Mouse (Mus musculus) forebrain, embryonic 10.5 days (tissue): ENCODE measurements around the gene Helb. TPM values are rescaled to one million over a fixed set of nuclear protein-coding genes. Genes with fewer than 3 reads are reported as not detected.

Source experiments
- DNase-seq: peaks from one replicate; pipeline ENCODE4 v3.0.0-alpha.2; 2017; ENCODE audit warnings: low spot score; ENCODE audit errors: extremely low spot score
- H3K27ac ChIP-seq: fragments of 300-500 bp; sonication (generic); 2 replicates; pipeline ENCODE4 v1.5.1; 2016; ENCODE audit warnings: mild to moderate bottlenecking
- H3K27me3 ChIP-seq: fragments of 300-500 bp; sonication (generic); 2 replicates; pipeline ENCODE4 v1.6.1; 2016; ENCODE audit warnings: mild to moderate bottlenecking; ENCODE audit not compliant: poor library complexity, severe bottlenecking
- H3K36me3 ChIP-seq: fragments of 300-500 bp; sonication (generic); replicated peaks from 2 replicates; pipeline ENCODE4 v1.6.1; 2016; ENCODE audit warnings: mild to moderate bottlenecking, moderate library complexity
- H3K4me1 ChIP-seq: fragments of 300-500 bp; sonication (generic); 2 replicates; pipeline ENCODE4 v1.6.1; 2016
- H3K4me3 ChIP-seq: fragments of 300-500 bp; sonication (generic); 2 replicates; pipeline ENCODE4 v1.5.1; 2016; ENCODE audit warnings: mild to moderate bottlenecking, moderate library complexity
- H3K9me3 ChIP-seq: fragments of 300-500 bp; sonication (generic); 2 replicates; pipeline ENCODE4 v1.6.1; 2016; ENCODE audit warnings: mild to moderate bottlenecking, moderate library complexity
- WGBS: fragments of 180-500 bp; shearing (Covaris S2); methylation state at CpG from one replicate; pipeline ENCODE4 v1.1.7; 2016; 5-methylcytosine and 5-hydroxymethylcytosine counted together
- polyA plus RNA-seq: library from polyadenylated mRNA; unstranded; fragments of >200 nt; fragmentation: Nextera tagmentation; extraction: Ambion mirVana; gene quantifications from 2 replicates; pipeline ENCODE4 v1.2.1, GENCODE M21; 2016

The Helb gene
- 5.2 and 5.3 TPM in 2 replicates for polyA plus RNA-seq

GRCm38 (mm10) chr10:120112507-120113396, at the start of gene Helb:
TSS of gene Helb (minus strand) at chr10:120112987.
- Histone ChIP-seq H3K27me3 (0 out of 2 replicates have a peak, but pooled peaks cover 5% of the 10 kb centered on the region), H3K9me3 (no peaks in the 10 kb centered on the region), H3K27ac (peak within 1 kb of the TSS; percentile 89), H3K4me1 (peaks cover 13% of the 10 kb centered on the region), H3K36me3 (peaks cover 9% of the 10 kb centered on the region; the same call in 1 of the 2 replicates), H3K4me3 (peak within 1 kb of the TSS; percentile 78)
- peak; percentile 97 for DNase-seq
- under 1% methylated on average over 55 of the region's 55 CpGs for WGBS

- H3K4me1 ChIP-seq: peaks cover 6% of the 10 kb centered on the region
- no peak overlapping the region for H3K4me3 ChIP-seq
- no peak overlapping the region for H3K27ac ChIP-seq
- H3K36me3 ChIP-seq: no peaks in the 10 kb centered on the region
- WGBS: 89% methylated on average over 9 of the region's 9 CpGs
- DNase-seq: no peak
- no peaks in the 10 kb centered on the region for H3K9me3 ChIP-seq
- no peaks in the 10 kb centered on the region for H3K27me3 ChIP-seq
Measured at GRCm38 (mm10) chr10:120160533-120160932, 47.7 kb upstream of the Helb start.

GRCm38 (mm10) chr10:120153911-120154310, 41.1 kb upstream of the Helb start:
- Histone ChIP-seq H3K9me3 (peaks cover 15% of the 10 kb centered on the region; the same call in 1 of the 2 replicates), H3K27ac (no peak overlapping the region), H3K27me3 (no peaks in the 10 kb centered on the region), H3K36me3 (no peaks in the 10 kb centered on the region), H3K4me3 (no peak overlapping the region), H3K4me1 (no peaks in the 10 kb centered on the region)
- DNase-seq: no peak
- WGBS: 88% methylated on average over 2 of the region's 2 CpGs

- H3K4me3 ChIP-seq: no peak overlapping the region
- 93% methylated on average over 7 of the region's 7 CpGs for WGBS
- peaks cover 15% of the 10 kb centered on the region; the same call in 1 of the 2 replicates for H3K9me3 ChIP-seq
- H3K36me3 ChIP-seq: no peaks in the 10 kb centered on the region
- no peak overlapping the region for H3K27ac ChIP-seq
- H3K4me1 ChIP-seq: no peaks in the 10 kb centered on the region
- DNase-seq: no peak
- H3K27me3 ChIP-seq: no peaks in the 10 kb centered on the region
Measured at GRCm38 (mm10) chr10:120151672-120152071, 38.9 kb upstream of the Helb start.

GRCm38 (mm10) chr10:120140916-120141516, 28.2 kb upstream of the Helb start:
- no peaks in the 10 kb centered on the region for H3K36me3 ChIP-seq
- H3K27me3 ChIP-seq: no peaks in the 10 kb centered on the region
- no peak overlapping the region for H3K27ac ChIP-seq
- no peak for DNase-seq
- no peak overlapping the region for H3K4me3 ChIP-seq
- peaks cover 17% of the 10 kb centered on the region for H3K9me3 ChIP-seq
- WGBS: 75% methylated on average over 10 of the region's 10 CpGs
- no peaks in the 10 kb centered on the region for H3K4me1 ChIP-seq

GRCm38 (mm10) chr10:120140193-120140592, 27.4 kb upstream of the Helb start:
- no peak overlapping the region for H3K4me3 ChIP-seq
- no peaks in the 10 kb centered on the region for H3K4me1 ChIP-seq
- H3K27ac ChIP-seq: no peak overlapping the region
- no peak for DNase-seq
- 82% methylated on average over 4 of the region's 4 CpGs for WGBS
- H3K27me3 ChIP-seq: no peaks in the 10 kb centered on the region
- H3K9me3 ChIP-seq: peaks cover 17% of the 10 kb centered on the region
- no peaks in the 10 kb centered on the region for H3K36me3 ChIP-seq

- H3K9me3 ChIP-seq: no peaks in the 10 kb centered on the region
- H3K4me1 ChIP-seq: no peaks in the 10 kb centered on the region
- H3K36me3 ChIP-seq: no peaks in the 10 kb centered on the region
- H3K4me3 ChIP-seq: no peak overlapping the region
- no peak for DNase-seq
- WGBS: 91% methylated on average over 12 of the region's 12 CpGs
- no peak overlapping the region for H3K27ac ChIP-seq
- no peaks in the 10 kb centered on the region for H3K27me3 ChIP-seq
Measured at GRCm38 (mm10) chr10:120136020-120136562, 23.3 kb upstream of the Helb start.

- no peaks in the 10 kb centered on the region for H3K36me3 ChIP-seq
- 0 out of 2 replicates have a peak, but pooled peaks cover 3% of the 10 kb centered on the region for H3K4me1 ChIP-seq
- no peaks in the 10 kb centered on the region for H3K9me3 ChIP-seq
- no peaks in the 10 kb centered on the region for H3K27me3 ChIP-seq
- no peak for DNase-seq
- 88% methylated on average over 11 of the region's 11 CpGs for WGBS
- no peak overlapping the region for H3K27ac ChIP-seq
- no peak overlapping the region for H3K4me3 ChIP-seq
Measured at GRCm38 (mm10) chr10:120133697-120134096, 20.9 kb upstream of the Helb start.

GRCm38 (mm10) chr10:120130621-120131020, 17.8 kb upstream of the Helb start:
- no peaks in the 10 kb centered on the region for H3K36me3 ChIP-seq
- DNase-seq: peak; percentile 39
- whole genome bisulfite sequencing: 64% methylated on average over 16 of the region's 16 CpGs
- 0 out of 2 replicates have a peak, but pooled peaks cover 3% of the 10 kb centered on the region for H3K4me1 ChIP-seq
- no peak overlapping the region for H3K27ac ChIP-seq
- no peaks in the 10 kb centered on the region for H3K27me3 ChIP-seq
- H3K4me3 ChIP-seq: no peak overlapping the region
- H3K9me3 ChIP-seq: no peaks in the 10 kb centered on the region

GRCm38 (mm10) chr10:120128601-120129277, 16.0 kb upstream of the Helb start:
- Histone ChIP-seq H3K4me1 (0 out of 2 replicates have a peak, but pooled peaks cover 3% of the 10 kb centered on the region), H3K27ac (no peak overlapping the region), H3K9me3 (no peaks in the 10 kb centered on the region), H3K27me3 (no peaks in the 10 kb centered on the region), H3K4me3 (no peak overlapping the region), H3K36me3 (no peaks in the 10 kb centered on the region)
- DNase-seq: no peak
- WGBS: 67% methylated on average over 13 of the region's 13 CpGs

- Histone ChIP-seq H3K4me1 (0 out of 2 replicates have a peak, but pooled peaks cover 3% of the 10 kb centered on the region), H3K36me3 (no peaks in the 10 kb centered on the region), H3K27me3 (no peaks in the 10 kb centered on the region), H3K9me3 (no peaks in the 10 kb centered on the region), H3K4me3 (no peak overlapping the region), H3K27ac (no peak overlapping the region)
- WGBS: 80% methylated on average over 10 of the region's 10 CpGs
- DNase-seq: no peak
Measured at GRCm38 (mm10) chr10:120125465-120125857, 12.7 kb upstream of the Helb start.

GRCm38 (mm10) chr10:120124801-120125464, 12.1 kb upstream of the Helb start:
- DNase-seq: peak; percentile 75
- Histone ChIP-seq H3K4me1 (0 out of 2 replicates have a peak, but pooled peaks cover 3% of the 10 kb centered on the region), H3K27me3 (no peaks in the 10 kb centered on the region), H3K36me3 (no peaks in the 10 kb centered on the region), H3K4me3 (no peak overlapping the region), H3K27ac (no peak overlapping the region), H3K9me3 (no peaks in the 10 kb centered on the region)
- WGBS: 54% methylated on average over 7 of the region's 7 CpGs
